Mouse (Mus musculus) kidney, postnatal 25 days (tissue): ENCODE measurements around the gene Golga7b.

Experiments used
- DNase-seq, 2 experiments: peaks; one replicate each; pipeline ENCODE4 v3.0.0; 2021; ENCODE audit warnings: mixed read lengths in 2 of 2

Gene Golga7b

DNA sequence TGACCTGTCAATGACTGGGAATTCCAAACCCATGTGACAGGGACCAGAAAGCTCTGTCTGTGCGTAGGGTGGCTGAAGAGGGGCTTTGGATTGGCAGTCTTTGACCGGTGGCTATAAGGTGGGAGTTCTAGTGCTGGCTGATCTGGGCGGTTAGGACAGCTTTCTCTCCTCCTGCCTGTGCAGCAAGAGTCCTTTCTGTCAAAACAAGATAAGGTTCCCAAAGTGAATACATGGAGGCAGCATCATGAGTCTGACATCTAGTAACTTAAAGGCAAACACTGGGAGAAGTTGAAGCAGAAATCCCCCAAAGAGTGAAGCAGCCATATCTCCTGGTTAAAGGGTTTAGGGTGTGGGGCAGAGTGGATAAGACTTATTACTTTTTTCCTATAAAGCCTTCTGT lies at the start of gene Golga7b:
TSS of gene Golga7b (plus strand) at position 56 of the 400 bp plus-strand sequence.
- DNase-seq: no peak

DNA sequence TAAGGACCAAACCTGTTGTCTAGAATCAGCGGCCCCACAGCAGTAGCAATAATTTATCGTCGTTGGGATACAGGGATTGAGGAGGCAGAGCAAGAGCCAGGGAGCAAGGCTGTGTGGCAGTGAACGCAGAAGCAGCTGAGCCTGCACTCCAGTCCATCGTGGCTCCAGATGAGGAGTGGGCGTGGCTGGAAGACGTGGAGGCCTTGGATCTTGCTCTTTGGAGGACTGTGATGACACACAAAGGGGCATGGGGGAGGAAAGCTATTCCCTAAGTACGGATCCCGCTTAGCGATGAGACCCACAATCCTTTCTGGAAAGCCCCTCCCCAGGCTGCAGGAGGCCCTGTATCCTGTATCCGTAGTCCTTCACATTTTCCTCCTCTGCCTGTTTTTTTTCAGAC lies 49.3 kb upstream of the Golga7b start:
- DNase-seq: peak in 1 of 2 experiments; percentile 8

DNA sequence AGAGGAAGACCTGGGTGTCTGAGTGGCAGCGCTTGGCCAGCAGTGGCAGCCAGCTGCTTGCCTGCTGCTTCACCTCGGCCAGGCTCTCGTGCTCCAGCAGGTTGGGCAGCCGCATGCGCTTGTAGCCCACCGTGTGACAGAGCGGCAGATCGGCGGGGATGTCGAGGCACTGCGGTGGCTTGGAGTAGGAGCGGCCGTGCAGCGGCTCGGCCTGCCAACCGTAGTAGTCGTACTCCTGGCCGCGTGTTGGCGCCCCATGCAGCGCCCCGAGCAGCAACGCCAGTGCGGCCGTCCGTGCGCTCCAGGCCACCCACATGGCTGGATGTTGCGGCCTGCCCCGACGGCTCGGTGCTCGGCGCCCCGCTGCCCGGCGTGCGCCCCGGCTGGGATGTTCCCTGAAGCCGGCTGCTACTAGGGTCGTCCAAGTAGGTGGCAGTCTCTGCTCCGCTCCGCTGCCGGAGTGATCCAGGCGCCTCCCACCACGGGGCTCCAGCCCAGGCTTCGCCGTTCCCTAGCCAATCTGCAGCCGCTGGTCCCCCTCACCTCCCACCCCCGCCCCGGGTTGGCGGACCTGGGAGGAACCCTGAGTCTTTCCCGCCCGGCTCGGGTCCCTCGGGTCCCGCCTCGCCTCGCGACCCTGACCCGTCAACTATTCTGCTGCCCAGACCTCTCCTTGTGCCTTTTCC lies 45.5 kb upstream of the Golga7b start, which contains the start of gene Sfrp5:
TSS of gene Sfrp5 (minus strand) at position 557 of the 686 bp plus-strand sequence.
- DNase-seq: no peak

DNA sequence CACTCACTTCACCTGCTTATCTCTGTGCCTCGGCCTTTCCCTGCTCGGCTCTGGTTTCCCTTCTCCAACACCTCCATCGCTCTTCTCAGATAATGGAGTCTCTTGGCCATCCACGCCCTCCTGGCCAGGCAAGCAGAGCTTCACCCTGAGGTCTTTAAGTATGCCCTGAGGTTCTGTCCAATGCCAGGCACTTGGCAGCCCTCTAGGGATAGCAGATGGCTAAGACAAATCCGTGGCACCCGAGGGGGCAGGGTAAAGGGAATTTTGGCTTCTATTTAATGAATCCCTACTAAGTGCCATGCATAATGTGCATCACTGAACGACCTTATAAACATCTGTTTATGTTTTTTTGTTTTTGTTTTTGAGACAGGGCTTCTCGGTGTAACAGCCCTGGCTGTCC lies 44.9 kb upstream of the Golga7b start:
- DNase-seq: no peak

DNA sequence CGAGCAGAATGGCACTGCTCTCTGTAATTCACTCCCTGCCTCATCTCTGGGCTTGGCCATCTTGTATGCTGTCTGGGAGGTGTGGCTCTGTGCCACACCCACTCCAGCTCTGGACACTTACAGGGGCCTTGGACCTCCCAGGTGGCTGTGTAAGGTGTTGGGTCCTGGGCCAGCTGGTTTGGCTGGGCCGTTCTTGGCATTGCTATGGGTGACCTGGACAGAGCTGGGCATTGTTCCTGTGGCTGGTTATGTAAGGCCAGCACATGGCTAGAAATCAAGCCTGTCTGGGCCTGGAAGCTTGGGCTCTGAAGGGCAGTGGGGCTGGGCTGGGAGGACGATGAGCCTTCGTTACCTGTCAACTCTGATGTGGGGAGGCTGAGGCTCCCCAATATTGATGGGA lies 43.1 kb upstream of the Golga7b start:
- no peak for DNase-seq

DNA sequence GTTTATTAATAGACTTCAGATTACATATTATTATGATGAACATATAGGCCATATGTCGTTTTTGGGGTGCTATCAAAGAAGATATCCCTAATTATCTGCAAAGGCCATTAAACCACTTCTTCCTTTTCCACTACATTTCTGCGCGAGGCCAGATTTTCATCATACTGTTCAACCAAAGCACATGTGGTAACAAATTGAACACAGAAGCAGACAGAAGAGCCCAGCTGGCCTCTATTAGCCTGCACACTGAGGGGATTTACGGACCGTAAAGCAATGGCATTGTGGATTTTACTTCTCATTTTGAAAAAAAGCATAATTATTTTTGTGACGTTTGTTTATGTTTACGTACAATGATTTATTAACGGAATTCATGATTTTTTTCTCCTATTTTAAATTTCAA lies 42.2 kb upstream of the Golga7b start:
- no peak for DNase-seq

DNA sequence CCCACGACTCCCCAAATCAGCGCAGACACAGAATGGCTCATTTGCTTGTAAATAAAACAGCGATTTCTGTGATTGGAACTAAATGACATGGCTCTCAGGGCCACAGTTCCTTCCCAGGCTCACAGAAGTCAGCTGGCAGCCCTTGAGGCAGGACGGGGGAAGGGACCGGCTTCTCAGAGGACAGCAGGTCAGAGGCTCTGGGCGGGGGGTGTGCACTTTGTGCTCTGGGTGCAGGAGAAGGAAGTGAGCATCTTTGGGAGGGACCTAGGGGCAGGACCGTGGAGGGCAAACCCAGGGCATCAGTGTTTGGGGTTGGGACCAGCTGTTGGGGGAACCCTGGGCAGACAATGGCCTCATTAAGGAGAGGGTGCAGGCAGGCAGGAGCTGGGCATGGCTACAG lies 37.9 kb upstream of the Golga7b start:
- no peak for DNase-seq

DNA sequence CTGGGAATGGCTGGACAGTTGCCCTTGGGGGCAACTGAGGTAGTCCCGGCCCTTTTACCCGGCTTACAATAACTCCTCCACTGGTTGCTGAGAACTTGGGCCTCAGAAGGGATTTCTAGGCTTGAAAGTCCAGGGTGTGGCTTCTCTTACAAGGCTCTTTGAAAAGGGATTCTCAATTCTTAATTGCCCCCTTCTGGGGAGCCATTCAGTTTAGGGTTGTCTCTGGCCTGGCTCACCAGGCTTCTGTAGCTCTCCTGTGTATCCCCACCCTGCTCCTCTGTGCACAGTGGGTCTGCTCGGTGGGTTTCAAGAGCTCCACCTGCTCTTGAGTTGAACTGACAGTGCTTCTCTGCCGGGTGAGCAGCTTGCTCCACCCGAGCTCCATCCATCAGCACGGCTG lies 37.4 kb upstream of the Golga7b start:
- DNase-seq: no peak

DNA sequence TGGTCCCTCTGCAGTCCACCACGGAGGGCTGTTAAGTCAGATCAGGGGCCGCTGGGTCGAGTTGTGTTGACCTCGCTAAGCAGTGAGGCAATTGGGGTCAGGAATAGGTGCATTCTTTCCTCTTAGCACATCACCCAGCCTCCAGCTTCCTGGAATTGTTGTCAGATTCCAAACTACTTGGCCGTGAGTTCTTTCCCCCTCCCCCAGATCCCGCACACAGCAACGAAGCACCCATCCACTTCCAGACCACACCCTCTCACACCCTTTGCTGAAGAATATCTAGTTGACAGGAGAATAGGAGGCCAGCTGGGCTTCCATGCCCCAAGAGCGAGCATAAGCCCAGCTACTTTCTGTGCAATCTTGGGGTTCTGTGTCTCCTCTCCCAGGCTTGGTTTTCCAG lies 35.4 kb upstream of the Golga7b start:
- no peak for DNase-seq

DNA sequence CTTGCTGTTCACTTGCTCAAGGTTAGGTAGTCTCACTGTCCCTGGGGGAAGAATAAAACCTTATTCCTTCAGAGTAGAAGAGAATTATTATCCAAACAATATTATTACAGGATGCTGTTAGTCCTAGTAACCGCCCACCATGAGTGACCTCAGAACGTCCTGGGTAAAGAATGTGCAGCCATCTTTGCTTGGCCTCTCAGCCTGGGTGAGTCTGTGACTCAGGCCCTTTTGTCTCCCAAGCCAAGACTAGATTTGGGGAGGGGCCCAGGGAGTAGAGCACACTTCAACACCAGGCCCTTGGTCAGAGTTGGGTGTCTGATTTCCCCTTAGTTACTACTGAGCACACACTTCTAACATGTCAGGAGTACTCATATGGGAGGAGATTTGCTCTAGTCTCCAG lies 32.8 kb upstream of the Golga7b start:
- no peak for DNase-seq

DNA sequence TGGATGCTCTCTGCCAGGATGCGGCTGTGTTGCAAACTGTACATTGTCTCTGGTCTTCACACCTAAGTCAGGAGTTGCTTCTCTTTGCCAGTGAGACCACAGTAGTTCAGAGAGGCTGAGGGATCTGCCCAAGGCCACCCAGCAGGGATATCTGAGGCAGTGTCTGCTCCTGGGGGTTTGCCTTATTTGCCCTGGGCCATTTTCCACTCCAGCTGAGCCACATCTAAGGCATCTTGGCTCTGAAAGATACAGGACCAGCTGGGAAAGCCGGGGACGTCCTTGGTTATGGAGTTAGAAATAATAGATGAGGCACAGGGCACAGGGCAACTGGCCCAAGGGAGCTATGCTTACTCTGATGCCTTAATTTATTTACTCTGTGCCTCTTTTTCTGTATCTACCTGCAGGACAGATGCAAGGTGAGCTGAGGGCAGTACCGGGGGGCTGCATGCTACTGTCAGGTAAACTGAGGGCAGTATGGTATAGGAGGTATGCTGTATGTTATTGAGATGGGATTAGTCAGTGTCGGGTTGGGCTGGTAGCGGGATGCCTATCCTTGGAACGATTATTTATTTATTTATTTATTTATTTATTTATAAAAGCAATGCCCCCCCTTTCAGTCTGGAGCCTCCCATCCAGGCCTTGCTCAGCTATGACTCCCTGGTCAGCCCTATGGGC lies 30.5 kb upstream of the Golga7b start:
- DNase-seq: no peak

DNA sequence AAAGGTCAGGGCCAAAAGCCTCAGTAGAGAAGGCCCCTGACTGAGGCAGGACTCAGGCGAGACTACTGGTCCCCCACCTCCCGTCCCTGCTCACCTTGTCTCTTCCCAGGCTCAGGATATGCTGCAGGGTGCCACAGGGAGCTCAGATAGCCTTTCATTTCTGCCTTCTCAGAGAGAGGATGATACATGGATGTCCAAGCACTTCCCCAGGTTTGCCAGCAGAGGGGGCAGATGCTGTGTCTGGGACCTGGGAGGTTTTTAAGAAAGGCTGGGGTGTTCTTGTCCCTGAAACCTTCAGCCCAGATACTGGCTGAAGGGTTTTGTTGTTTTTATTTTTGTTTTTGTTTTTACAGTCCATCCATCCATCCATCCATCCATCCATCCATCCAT lies 30.0 kb upstream of the Golga7b start:
- DNase-seq: no peak

DNA sequence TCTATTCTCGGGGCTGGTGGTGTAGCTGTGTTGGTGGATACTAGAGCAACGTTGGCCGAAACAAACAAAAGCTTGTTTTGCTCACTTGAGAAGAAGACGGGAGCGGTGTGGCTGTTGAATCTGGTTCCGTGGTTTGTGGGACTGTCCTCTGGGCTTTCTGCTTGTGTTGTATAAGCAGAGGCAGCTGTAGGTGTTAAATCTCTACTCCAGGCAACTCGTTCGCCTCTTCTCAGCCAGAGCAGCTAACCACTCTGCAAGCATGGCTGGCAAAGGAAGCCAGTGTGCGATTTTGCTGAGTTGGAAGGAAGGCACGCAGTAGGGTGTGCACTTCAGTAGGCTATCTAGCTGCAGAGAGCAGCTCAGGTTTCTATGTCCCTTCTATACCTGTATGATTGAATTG lies 20.9 kb upstream of the Golga7b start:
- DNase-seq: no peak

DNA sequence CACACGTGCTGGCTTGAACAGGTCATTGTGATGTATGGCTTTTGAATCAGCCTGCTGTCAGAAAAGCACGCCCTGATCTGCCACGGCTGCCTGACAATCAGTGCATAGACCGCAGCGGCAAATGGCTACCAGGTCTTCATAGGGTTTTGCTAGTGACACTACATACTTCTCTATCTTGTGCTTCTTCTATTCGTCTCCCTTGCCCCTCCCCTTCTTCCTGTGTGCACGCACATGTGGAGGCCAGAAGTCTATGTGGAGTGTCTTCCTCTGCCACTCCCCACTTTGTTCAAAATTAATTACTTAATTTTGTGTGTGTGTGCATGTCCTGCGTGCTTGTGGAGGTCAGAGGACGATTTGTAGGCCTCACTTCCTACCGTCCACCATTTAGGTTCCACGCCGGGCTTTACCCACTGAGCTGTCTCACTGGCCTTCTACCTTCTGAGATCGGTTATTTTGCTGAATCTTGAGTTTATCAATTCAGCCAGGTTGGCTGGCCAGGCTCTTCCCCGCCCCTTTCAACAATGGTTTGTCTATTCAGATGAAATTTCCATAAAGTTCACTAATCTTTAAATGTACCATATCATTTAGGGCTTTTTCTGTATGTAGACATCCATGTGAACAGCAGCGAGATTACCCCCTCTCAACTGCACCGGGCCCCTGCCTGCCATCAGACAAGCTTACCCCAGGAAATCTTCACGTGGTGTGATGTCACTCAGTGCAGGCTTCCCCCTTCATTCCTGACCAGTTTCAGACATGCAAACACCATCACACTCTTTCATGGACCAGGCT lies 17.7 kb upstream of the Golga7b start:
- DNase-seq: no peak

DNA sequence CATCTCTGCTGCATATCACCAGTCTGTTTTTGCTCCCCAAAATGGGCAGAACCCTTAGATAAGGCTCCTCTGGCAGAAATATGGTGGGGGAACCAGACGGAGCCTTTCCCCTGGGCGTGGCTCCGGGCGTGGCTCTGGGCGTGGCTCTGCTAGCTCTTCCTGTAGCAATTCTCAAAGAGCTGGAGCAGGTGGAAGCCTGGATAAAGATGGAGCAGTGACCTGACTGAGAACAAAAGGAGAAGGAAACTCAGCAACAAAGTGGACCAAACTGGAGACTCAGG lies 17.1 kb upstream of the Golga7b start:
- no peak for DNase-seq

DNA sequence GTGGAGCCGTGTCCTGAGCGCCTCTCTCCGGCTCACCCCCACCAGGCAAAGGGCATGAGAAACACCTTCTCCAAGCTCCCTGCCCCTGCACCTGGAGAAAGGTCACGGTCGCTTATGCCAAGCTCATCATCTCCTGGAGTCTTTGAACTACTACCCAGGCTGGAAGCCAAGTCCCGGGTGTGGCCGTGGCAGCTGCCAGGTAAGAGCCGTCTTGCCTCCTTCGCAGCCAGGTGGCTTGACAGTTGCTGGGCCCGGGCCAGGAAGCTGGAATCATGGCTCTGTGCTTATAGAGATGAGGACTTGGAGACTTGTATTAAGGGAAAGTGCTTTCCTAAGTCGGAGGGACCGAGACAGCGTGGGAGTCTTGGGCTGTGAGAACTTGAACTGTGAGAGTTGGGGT lies 16.4 kb upstream of the Golga7b start:
- DNase-seq: no peak

DNA sequence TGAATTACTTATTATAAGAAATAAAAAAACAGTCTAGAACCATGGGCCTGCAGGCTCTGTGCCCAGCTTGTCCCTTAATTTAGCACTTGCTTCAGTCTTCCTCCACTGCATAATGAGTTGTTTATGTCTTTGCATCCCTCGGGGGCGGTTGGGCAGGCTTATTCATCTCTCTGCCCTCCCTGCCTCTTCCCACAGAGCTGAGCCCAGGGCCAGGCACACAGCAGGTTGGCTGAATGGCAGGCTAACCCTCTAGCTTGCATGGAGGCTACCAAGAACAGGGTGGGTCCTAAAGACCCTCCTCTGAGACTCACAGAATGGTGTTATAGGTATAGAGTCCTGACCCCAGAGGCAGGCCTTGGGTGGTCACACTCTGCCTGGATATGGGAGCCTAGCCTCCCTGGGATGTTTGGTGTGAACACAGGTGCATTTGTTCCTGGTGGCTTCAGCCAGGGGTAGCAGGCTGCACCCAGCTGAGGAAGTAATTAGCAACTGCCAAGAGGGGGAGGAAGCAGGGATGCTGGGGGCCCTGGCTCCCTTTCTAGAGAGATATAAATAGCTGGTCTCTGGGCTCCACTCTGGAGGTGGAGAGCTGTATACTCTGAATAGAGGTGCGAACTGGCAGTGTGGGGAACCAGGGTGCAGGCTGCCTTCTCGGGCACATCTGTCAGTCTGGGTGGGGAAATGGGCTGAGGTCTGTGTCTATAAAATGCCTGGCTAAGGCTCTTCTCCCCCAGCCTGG lies 9.6 kb upstream of the Golga7b start:
- DNase-seq: no peak

DNA sequence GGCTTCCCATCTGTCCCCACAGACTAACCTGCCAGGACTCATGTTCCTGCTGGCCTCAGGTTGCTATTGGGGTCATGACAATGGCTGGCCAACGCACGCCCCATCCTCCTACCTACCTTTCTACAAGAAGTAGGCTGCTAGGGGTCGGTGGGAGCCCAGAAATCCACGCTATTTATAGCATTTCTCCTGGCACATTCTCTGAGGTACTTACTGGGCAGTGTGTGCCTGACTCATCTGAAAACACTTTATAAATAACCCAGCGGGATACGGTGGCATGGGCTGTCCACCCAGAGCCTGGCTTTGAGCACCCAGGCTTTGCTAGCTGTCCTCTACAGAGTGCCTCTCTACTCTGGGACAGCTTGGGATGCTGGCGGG lies 9.0 kb upstream of the Golga7b start:
- no peak for DNase-seq

DNA sequence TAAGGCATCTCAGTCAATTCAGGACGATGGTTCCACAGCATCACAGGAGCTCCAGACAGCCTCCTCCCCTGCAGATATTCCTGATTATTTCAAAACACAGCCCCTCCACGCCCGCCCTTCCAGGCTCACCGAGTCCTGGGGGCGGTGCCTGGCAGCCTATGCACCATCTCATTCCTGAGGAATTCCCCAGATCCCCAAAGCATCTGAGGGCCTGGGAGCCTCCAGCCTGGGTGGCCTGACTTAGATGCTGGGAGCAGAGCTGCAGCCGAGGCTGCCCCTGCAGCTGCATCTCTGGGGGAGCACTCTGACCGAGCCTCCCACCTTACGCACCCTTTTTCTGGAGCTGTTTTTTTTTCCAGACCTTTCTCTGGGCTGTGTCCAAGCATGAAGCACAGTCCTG lies 6.5 kb upstream of the Golga7b start:
- DNase-seq: no peak

DNA sequence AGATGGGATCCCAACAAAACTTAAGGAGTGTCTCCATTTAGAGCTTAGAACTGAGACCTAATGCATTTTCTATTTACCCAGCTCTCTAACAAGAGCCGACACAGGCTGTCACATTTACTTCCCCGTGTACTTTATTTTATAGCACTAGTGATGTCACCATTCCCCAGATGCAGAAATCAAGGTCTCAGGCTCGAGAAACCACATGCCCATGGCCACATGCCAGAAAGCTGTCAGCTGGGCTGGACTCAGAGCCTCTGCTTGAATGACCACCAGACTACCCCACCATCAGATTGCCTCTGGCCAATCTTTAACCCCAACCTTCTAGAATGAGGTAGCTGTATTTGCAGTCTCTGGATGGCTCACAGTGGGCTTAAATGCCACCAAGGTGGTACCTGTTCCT lies 4.0 kb upstream of the Golga7b start:
- DNase-seq: no peak

DNA sequence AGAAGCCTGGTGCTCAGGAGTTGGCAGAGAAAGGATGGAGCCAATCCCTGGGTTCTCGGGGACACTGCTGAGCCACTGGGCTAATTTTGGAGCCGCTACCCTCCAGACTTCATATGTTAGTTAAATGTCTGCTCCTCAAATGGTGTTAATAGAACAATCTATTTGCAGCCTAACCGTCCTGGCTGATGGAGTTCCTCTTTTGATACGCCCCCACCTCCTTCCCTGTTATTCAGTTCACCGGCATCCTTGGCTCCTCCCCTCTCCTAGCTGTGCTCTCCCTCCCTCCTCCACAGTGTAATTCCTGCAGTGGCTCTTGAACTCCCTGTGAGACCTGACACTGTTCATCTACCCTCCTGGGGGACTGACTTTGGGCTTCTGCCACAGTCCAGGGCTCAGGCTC lies 748 bp upstream of the Golga7b start:
- peak in 1 of 2 experiments; percentile 9 for DNase-seq

DNA sequence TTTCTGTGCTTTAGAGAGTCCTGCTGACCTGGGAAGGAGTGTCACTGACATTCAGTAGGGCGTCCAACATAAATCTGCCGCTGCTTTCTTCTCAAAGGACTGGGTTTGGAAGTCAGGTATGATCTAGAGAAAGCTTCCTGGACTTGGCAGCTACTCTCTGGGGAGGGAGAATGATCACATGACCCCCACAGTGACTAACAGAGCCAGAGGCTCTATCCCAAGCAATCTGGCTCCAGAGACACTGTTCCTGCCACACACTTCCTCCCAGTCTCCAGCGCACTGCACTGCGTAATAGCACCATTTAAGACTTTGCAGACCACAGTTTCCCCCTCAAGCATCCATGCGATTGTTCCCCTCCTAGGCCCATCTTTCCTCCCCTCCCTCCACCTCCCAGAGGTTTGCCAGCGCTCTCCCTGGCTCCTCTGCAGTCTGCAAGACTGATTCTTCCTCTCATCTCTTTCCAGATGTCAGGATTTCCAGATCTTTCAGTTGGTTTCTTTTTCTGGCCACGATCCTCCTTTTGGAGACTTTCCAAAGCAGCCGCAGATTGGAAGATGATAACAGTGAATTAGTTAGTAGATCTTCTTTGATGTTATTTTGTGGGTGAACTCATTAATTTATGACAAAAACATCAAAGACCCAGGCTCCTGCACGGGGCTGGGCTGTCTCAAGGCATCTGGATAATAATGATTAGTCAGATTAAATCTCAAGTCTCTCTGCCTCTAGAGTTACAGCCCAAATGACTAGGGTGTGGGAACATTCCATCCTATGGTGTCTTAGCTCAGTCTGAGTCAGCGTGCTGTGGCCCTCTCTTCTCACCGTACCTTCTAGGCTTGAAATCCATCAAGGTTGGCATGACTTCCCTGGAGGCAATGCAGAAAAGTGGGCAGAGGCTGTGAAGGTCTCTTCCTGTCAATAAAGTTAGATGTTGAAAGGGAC lies 2.9 kb downstream of the Golga7b start:
- peak in 1 of 2 experiments; percentile 14 for DNase-seq

DNA sequence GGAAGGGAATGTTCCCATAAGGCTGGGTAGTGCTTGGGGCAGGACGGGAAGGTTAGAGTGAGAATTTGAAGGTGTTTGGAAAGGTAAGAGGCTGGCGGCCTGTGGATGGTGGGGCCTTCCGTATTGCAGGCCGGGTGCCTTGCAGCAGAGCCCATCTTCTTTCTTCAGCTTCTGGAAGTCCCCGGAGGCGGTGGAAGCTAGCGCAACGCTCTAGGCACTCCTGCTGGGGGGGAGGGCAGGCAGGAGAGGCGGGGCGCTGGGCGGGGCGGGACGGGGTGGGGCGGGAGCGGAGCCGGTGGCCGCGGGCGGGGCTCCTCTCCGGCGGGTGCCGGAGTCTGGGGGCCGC lies 8.0 kb downstream of the Golga7b start:
- DNase-seq: no peak
